9 mouse cellular contexts compared by ENCODE assay signal in the genomic region with DNA sequence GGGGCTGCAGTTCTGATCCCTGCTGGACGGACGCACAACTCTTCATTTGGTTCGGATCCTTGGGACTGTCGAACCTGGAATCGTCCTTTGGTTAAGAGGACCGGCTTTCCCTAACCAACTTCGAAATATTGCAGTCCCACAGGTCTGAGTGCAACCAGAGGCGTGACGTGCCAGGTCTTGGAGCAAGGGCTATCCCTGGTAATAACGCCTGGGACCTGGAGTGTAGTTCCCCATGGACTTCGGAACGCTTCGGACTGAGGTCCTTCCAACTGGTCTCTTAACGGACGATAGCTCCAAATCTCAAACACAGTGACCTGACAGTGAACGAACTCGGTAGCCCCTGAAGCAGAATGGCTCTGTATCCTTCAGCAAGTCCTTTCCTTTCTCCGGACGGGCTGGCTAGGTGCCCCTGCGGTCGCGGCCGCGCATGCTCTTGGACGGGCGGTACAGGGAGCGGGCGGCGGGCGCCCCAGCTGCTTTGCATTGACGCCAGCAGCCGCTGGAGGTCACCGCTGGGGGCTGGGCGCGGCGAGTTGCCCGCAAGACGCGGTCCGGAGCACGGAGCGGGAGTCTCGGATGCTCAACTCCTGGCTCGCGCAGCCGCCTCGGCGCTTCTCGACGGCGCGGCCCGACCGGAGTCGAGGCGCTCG. TPM values are rescaled to one million over a fixed set of nuclear protein-coding genes. Genes with fewer than 3 reads are reported as not detected.
DNase-seq lines count a peak whose midpoint lies in the region; ATAC-seq and TF ChIP-seq lines count a peak whose summit lies in the region.
"Had no signal": no experiment of that assay in that cellular context is flagged by ENCODE, and none has a peak within 500 bp of the region (broad histone marks: within the 10 kb centered on the region; RNA-seq: fewer than 3 reads in every experiment).

No protein-coding gene starts in this region.

- no peaks in the 10 kb centered on the region for H3K9me3 ChIP-seq in forebrain, embryonic 14.5 days (replicated peaks; ENCODE audit: control insufficient read depth, low read length)
- no peaks in the 10 kb centered on the region for H3K9me3 ChIP-seq in liver, embryonic 14.5 days (ENCODE audit: control insufficient read depth, low read length)

- peak; percentile 92 for DNase-seq in CD4-positive helper T cell, adult 2 months (ENCODE audit: low read depth, low spot score)
- DNase-seq in c-Kit-positive CD71-negative TER-119-negative erythroid progenitor cells, embryonic 14.5 days (ENCODE audit: low read depth) = peak; percentile 86
- DNase-seq in forebrain, embryonic 14.5 days (ENCODE audit: low spot score) = peak; percentile 84
- DNase-seq in heart, postnatal 10 days = peak; percentile 97 to 98
- DNase-seq in kidney, postnatal 4 days = peak; percentile 98
- peak; percentile 45 to 65 (median 48) for DNase-seq in liver, embryonic 14.5 days (ENCODE audit: low read depth in 3 of 3, low spot score in 3 of 3)
- peak; percentile 90 to 93 for DNase-seq in natural killer cell, adult 2 months (ENCODE audit: low spot score in 2 of 2)
- DNase-seq in splenic B cell, adult 2 months (ENCODE audit: low read depth, low spot score) = peak; percentile 96

- ATAC-seq in forebrain, embryonic 14.5 days = peak; percentile 78
- ATAC-seq in liver, embryonic 14.5 days (ENCODE audit: insufficient read depth) = peak; percentile 78

- intact Hi-C loops in heart, postnatal 10 days (cut with DNase I) = no loop called here

- WGBS in forebrain, embryonic 14.5 days = under 1% methylated on average over 57 of the region's 57 CpGs
- WGBS in liver, embryonic 14.5 days (ENCODE audit: insufficient replicate concordance) = under 1% methylated on average over 57 of the region's 57 CpGs

- H3K4me3 ChIP-seq in forebrain, embryonic 14.5 days (ENCODE audit: low read depth, low read length) = peak overlapping the region; percentile 36
- H3K4me3 ChIP-seq in liver, embryonic 14.5 days (ENCODE audit: insufficient read depth in 1 of 2, low read depth in 2 of 2, low read length in 2 of 2) = peak overlapping the region; percentile 44 to 58

- no peak overlapping the region; the same call in 1 of the 2 replicates for H3K9ac ChIP-seq in forebrain, embryonic 14.5 days (ENCODE audit: low read length)
- H3K9ac ChIP-seq in liver, embryonic 14.5 days (replicated peaks) = peak overlapping the region; percentile 11; the same call in 1 of the 2 replicates

- peak overlapping the region; percentile 39; the same call in 1 of the 2 replicates for H3K27ac ChIP-seq in forebrain, embryonic 14.5 days (ENCODE audit: low read depth, low read length)
- H3K27ac ChIP-seq in liver, embryonic 14.5 days = no peak overlapping the region

- TF ChIP-seq CTCF in liver, embryonic 14.5 days (IDR thresholded peaks at IDR 0.05; ENCODE audit: low read depth) = peak; percentile 23; the same call in 1 of the 2 replicates

- H3K27me3 ChIP-seq in forebrain, embryonic 14.5 days (replicated peaks; ENCODE audit: control insufficient read depth, insufficient read depth, low read length) = peaks cover 57% of the 10 kb centered on the region
- H3K27me3 ChIP-seq in liver, embryonic 14.5 days (ENCODE audit: control insufficient read depth, insufficient read depth, low read length) = peaks cover 49% of the 10 kb centered on the region
- no peaks in the 10 kb centered on the region for H3K27me3 ChIP-seq in splenic B cell, adult 2 months (ENCODE audit: control insufficient read depth, insufficient read depth, low read length, poor library complexity, severe bottlenecking)

- no peak for TF ChIP-seq EP300 in liver, embryonic 14.5 days (IDR thresholded peaks at IDR 0.05; ENCODE audit: low read depth)

- peak overlapping the region; percentile 46 for H3K4me2 ChIP-seq in forebrain, embryonic 14.5 days (ENCODE audit: low read length)
- H3K4me2 ChIP-seq in liver, embryonic 14.5 days (ENCODE audit: low read depth) = peak overlapping the region; percentile 54

- H3K4me1 ChIP-seq in forebrain, embryonic 14.5 days (ENCODE audit: control insufficient read depth, insufficient read depth, low read length) = peaks cover 4% of the 10 kb centered on the region; the same call in 1 of the 2 replicates
- peaks cover 0 to 9% of the 10 kb centered on the region in 2 experiments; a peak in 2 of 4 replicates for H3K4me1 ChIP-seq in liver, embryonic 14.5 days (replicated peaks; ENCODE audit: control insufficient read depth in 2 of 2, insufficient read depth in 2 of 2, low read length in 1 of 2)

- no peaks in the 10 kb centered on the region for H3K36me3 ChIP-seq in forebrain, embryonic 14.5 days (ENCODE audit: control insufficient read depth, insufficient read depth, low read length)
- H3K36me3 ChIP-seq in liver, embryonic 14.5 days (replicated peaks; ENCODE audit: control insufficient read depth, insufficient read depth, low read depth) = no peaks in the 10 kb centered on the region
- no peaks in the 10 kb centered on the region for H3K36me3 ChIP-seq in splenic B cell, adult 2 months (ENCODE audit: control insufficient read depth, insufficient read depth, low read length, poor library complexity, severe bottlenecking)

RNA-seq across cellular contexts. Expression of gene Pde8a, which starts 0.6 kb away (rescaled TPM):
- polyA plus RNA-seq in forebrain, embryonic 14.5 days (2014; fragmentation: Nextera tagmentation; extraction: Ambion mirVana) = 1.5 and 1.7 TPM in 2 replicates
- total RNA-seq in heart, postnatal 10 days (2021) = 10 to 100 TPM; 17.0 to 19.3 TPM
- polyA plus RNA-seq in liver, embryonic 14.5 days (2012; rRNA removed) = 1.5 and 1.7 TPM in 2 replicates
- polyA plus RNA-seq in liver, embryonic 14.5 days (2014; fragmentation: Nextera tagmentation; extraction: Ambion mirVana) = 1.3 and 1.5 TPM in 2 replicates
- total RNA-seq: MEL had no signal

Comparison
In these comparisons a context has a peak if more than half of its experiments do, and no peak if none do; other contexts are left out.
1. DNase-seq: peak in every context shown above with its lines; median percentile 98 in kidney, postnatal 4 days; 98 in heart, postnatal 10 days; 96 in splenic B cell, adult 2 months; 92 in CD4-positive helper T cell, adult 2 months; 92 in natural killer cell, adult 2 months; 86 in c-Kit-positive CD71-negative TER-119-negative erythroid progenitor cells, embryonic 14.5 days; 84 in forebrain, embryonic 14.5 days; 48 in liver, embryonic 14.5 days.